Mouse (Mus musculus): ENCODE results near the gene Thbs1. TPM values are rescaled to one million over a fixed set of nuclear protein-coding genes. Genes with fewer than 3 reads are reported as not detected.

Gene Thbs1
- polyA plus RNA-seq, 1 experiment: 0.98 TPM

DNA sequence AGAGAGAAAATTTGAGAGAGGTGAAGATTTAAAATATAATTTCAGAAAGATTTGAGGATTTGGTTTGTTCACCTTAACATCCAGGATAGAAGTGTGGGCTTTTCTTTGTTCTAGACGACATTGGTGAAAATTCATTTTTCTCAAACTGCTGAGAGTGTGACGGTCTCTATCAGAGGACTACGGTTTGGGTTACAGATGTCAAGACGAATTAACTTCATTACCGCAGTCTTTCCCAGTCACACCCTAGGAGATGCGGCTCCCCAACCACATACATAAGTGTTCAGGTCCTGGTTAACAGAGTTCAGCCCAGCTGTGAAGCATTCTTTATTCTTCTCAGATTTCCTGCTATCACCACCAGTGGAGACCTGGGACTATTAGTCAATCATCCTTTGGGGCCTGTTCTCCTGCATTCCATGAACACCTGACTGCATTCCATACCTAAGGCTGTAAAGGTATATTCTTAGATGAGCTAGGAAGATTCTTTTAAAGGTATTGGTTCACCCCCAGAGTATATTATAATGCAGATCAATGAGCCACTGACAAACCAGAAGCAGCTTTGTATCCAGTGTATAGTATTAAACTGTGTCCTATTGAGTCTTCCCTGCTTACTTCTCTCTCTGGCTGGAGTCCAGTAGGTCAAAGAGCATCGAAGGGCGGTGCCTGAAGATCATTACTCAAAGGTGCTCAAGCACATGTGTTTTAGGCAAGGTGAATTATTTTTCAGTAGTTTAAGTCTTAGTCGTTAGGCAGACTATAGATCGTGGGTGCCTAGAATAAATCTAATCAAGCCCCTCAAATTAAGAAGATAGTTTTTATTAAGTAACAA lies 63.1 kb downstream of the Thbs1 start:
- DNase-seq: no peak
- TF ChIP-seq CTCF (IDR thresholded peaks at IDR 0.05; ENCODE audit: borderline replicate concordance, insufficient read depth, low read depth, low read length): no peak
- TF ChIP-seq POLR2A (IDR thresholded peaks at IDR 0.05; ENCODE audit: borderline replicate concordance, insufficient read depth, low read length): no peak
- Histone ChIP-seq H3K4me1 (ENCODE audit: control insufficient read depth, insufficient read depth, low read length) (no peaks in the 10 kb centered on the region), H3K27me3 (ENCODE audit: control insufficient read depth, insufficient read depth, low read length) (no peaks in the 10 kb centered on the region), H3K27ac (ENCODE audit: insufficient read depth, low read length) (no peak overlapping the region), H3K4me3 (replicated peaks; ENCODE audit: insufficient read depth, low read depth, low read length) (no peak overlapping the region)
- WGBS: 82% methylated on average over 10 of the region's 10 CpGs

Other genes with a start within 250 kb of the Thbs1 start
- 0.36 and 0.38 TPM in 2 replicates for gene Fsip1, start 145.1 kb downstream of the Thbs1 start, polyA plus RNA-seq (2012; rRNA removed)

Data from cerebellum, adult 2 months (tissue).